Mouse (Mus musculus) kidney, postnatal 10 days (tissue): ENCODE measurements around the gene Deaf1.

ENCODE experiments used
- DNase-seq: peaks from one replicate; pipeline ENCODE4 v3.0.0; 2021; ENCODE audit warnings: mixed read lengths

Deaf1 gene

DNA sequence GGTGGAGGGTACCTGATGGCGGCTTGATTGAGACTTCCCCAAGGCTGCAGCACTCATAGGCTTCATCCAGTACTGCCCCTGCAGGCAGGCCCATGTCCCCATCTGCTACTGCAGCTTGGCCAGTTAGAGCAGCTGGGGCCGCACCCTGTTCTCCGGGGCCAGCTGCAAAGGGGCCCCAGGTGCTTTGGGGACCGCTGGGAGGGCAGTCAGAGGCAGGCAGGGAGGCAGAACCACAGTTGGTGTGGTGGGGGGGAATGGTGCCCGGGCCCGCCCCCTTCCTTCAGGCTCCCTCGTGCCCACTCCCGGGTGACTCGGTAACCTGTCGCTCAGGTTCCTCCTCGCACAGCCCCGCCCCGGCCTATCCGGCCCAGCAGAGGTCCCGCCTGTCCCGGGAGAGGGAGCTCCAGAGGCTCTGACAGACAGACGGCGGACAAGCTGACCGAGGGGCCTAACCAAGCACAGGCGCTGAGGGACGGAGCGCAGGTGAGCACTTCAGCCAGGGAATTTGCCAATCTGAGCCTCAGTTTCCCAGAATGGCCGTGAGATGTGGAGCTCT lies 11.2 kb upstream of the Deaf1 start, which contains the start of gene Eps8l2:
Gene Eps8l2, plus strand, starts transcription at position 305 of the 556 bp plus-strand sequence.
- peak; percentile 89 for DNase-seq

- no peak for DNase-seq
Measured at GRCm38 (mm10) chr7:141337716-141338416, 10.4 kb upstream of the Deaf1 start.

GRCm38 (mm10) chr7:141336296-141336695 lies 8.8 kb upstream of the Deaf1 start:
- DNase-seq: no peak

GRCm38 (mm10) chr7:141335682-141336081 lies 8.2 kb upstream of the Deaf1 start:
- DNase-seq: no peak

DNA sequence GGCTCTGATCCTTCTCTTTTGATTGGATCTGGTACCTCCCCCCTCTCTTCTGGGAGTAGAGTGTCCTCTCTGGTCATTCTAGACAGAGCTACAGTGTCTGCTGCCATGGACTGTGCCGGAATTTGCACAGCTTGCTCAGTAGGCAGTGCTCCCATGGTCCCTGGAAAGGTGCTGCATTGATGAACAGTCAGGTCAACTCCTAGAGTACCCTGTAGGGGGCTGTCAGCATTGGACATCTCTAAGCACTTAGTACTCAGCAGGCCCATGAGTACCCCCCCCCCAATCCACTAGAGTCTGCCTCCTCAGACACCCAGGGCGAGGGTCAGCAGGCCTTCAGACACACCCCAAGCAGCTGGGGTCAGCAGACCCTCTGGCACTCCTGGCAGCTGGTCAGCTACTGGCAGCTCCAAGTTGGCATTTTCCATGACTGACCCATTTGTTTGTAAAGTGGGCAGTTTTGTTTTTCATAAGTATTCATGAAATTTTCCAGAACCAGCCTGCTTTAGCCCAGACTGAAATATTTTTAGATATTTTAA lies 7.6 kb upstream of the Deaf1 start:
- DNase-seq: no peak

DNA sequence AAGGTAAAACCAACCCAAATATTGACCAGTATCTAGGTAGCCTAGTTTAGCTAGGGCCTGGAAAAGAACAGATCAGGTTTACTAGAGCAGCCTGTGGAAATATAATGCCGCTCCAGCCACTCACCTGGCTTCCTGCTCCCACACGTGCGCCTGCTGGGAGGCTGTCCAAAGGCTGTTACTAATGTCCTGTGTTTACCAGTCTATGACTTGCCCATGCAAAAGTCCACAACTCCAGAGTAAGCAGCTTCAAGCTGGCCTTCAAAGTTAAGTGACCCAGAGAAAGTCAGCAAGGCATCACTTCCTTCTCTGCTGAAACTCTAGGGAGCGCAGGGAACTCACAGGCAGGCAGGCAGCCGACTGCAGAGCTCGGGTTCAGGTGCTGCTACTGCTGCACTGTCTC lies 4.5 kb upstream of the Deaf1 start:
- DNase-seq: peak; percentile 74

GRCm38 (mm10) chr7:141330706-141331105 lies 3.2 kb upstream of the Deaf1 start:
- DNase-seq: no peak

DNA sequence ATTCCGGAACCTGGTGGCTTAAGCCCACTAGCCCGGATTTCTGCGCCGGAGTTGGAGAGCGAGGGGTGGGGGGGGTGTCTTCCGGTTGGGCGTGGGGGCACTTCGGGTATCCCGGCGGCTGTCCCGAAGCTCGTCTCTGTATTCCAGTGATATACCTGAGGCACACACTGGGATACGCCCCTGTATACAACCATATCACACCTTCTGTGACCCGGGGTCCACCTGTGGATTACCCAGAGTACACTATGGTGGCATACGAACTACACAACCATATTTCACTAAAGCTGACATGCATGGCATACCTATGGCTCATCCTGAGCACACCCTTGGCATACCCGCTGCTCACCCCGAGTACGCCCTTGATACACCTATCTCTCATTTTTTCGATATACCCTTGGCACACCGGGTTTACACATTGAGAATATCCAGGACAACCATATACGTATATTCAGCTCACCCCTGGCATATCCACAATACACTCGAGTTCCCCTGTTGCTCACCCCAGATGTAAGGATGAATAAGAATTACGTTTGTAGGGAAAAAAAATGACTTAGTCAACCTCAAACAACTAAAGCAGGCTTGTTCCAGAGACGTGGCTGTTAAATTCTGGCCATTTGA lies 992 bp upstream of the Deaf1 start:
- DNase-seq: no peak

GRCm38 (mm10) chr7:141326546-141327446 lies 694 bp downstream of the Deaf1 start:
- no peak for DNase-seq

DNA sequence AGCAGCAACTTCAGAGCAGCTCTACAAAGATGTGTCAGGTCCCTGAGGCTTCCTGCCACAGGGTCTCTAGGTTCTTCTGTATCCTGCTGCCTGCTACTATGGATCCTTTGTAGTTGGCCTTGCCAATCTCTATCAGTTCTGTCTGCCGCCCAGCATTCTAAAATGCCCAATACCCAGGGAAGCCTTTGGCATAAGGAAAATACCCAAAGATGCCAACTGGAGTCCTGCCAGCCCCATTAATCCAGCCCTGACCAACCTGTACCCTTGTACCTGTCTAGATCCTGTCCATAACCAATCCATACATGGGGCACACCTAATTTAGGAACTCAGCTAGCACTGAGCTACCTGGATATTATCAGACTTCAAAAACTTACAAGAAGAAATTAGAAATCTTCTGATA lies 2.8 kb downstream of the Deaf1 start:
- DNase-seq: no peak

GRCm38 (mm10) chr7:141319446-141319845 lies 8.0 kb downstream of the Deaf1 start:
- no peak for DNase-seq

GRCm38 (mm10) chr7:141317619-141318132 lies 9.8 kb downstream of the Deaf1 start:
- no peak for DNase-seq

- DNase-seq: peak; percentile 75
Measured at GRCm38 (mm10) chr7:141315974-141316373, 11.5 kb downstream of the Deaf1 start.

- DNase-seq: no peak
Measured at GRCm38 (mm10) chr7:141315076-141315475, 12.4 kb downstream of the Deaf1 start.

DNA sequence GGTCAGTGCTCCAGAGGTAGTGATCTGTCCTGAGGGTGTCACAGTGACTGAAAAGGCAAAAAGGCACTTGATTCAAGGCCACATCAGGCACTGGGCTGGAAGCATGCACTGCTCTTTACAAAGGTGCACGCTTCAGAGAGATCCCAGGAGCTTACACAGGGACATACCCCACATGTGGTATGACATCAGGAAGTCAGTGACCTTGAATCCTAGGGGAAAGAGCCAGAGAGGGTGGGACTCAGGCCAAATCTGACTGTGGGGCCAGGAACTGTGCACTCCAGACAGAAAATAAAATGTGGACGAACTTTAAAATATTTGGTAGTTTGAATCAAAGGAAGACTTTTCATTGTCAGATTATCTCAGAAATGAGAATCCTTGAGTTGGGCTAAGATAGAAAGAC lies 13.1 kb downstream of the Deaf1 start:
- no peak for DNase-seq

- no peak for DNase-seq
Measured at GRCm38 (mm10) chr7:141304537-141304936, 23.0 kb downstream of the Deaf1 start.

- no peak for DNase-seq
Measured at GRCm38 (mm10) chr7:141302702-141303268, 24.7 kb downstream of the Deaf1 start.

DNA sequence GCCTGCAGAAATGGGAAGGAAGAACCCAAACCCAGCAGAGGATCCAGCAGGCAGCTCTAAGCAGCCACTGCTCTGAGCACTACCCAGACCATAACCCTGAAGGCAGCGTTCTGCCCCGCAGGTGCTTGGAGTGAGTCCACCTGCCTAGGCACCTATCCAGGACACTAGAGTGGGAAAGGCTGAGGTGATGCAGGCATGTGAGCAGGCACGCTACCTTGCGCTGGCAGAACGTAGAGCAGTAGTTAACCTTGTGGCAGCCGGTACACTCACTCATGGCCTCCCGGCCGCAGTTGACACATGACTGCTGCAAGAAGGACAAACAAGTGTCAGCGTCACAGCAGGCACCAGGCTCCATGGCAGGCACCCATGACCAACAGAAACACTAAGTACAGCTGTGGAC lies 26.1 kb downstream of the Deaf1 start:
- no peak for DNase-seq

- no peak for DNase-seq
Measured at GRCm38 (mm10) chr7:141299175-141299574, 28.3 kb downstream of the Deaf1 start.

GRCm38 (mm10) chr7:141297926-141298650 lies 29.4 kb downstream of the Deaf1 start:
- no peak for DNase-seq

- no peak for DNase-seq
Measured at GRCm38 (mm10) chr7:141294479-141294878, 33.0 kb downstream of the Deaf1 start.
